Mouse (Mus musculus) midbrain, postnatal 0 days (tissue): ENCODE measurements around the gene Ap3d1. TPM values are rescaled to one million over a fixed set of nuclear protein-coding genes. Genes with fewer than 3 reads are reported as not detected.
A peak's percentile ranks its signal among the peaks of the same experiment; 100 is the strongest.

Experiments used
- ATAC-seq: fragments of 200-750 bp; cut with Nextera tagmentation; 2 replicates; pipeline ENCODE4 v1.8.0; 2017; ENCODE audit warnings: moderate number of reproducible peaks, mild to moderate bottlenecking, moderate TSS enrichment, moderate library complexity; ENCODE audit not compliant: low FRiP score
- DNase-seq: peaks from one replicate; pipeline ENCODE4 v3.0.0-alpha.2; 2015; ENCODE audit warnings: low spot score
- H3K27ac ChIP-seq: fragments of 300-500 bp; sonication (generic); 2 replicates; pipeline ENCODE4 v1.5.1; 2014; ENCODE audit warnings: low read depth, mild to moderate bottlenecking, low read length, mixed read lengths
- H3K27me3 ChIP-seq: fragments of 300-500 bp; sonication (generic); 2 replicates; pipeline ENCODE4 v1.6.1; 2014; ENCODE audit warnings: low read length, control low read depth, mixed read lengths; ENCODE audit not compliant: insufficient read depth
- H3K36me3 ChIP-seq: fragments of 300-500 bp; sonication (generic); 2 replicates; pipeline ENCODE4 v1.6.1; 2014; ENCODE audit warnings: low read length, control low read depth, mixed read lengths; ENCODE audit not compliant: insufficient read depth
- H3K4me1 ChIP-seq: fragments of 300-500 bp; sonication (generic); 2 replicates; pipeline ENCODE4 v1.6.1; 2014; ENCODE audit warnings: mild to moderate bottlenecking, control low read depth, antibody characterized with exemption, low read length, mixed read lengths; ENCODE audit not compliant: insufficient read depth
- H3K4me2 ChIP-seq: fragments of 300-500 bp; sonication (generic); 2 replicates; pipeline ENCODE4 v1.6.1; 2014; ENCODE audit warnings: low read depth, mild to moderate bottlenecking, low read length, mixed read lengths; ENCODE audit not compliant: poor library complexity, severe bottlenecking
- H3K4me3 ChIP-seq: fragments of 300-500 bp; sonication (generic); 2 replicates; pipeline ENCODE4 v1.5.1; 2014; ENCODE audit warnings: low read depth, mild to moderate bottlenecking, low read length, moderate library complexity
- H3K9ac ChIP-seq: fragments of 300-500 bp; sonication (generic); replicated peaks from 2 replicates; pipeline ENCODE4 v1.6.1; 2014; ENCODE audit warnings: mild to moderate bottlenecking, low read length, moderate library complexity, mixed read lengths; ENCODE audit not compliant: poor library complexity, severe bottlenecking
- H3K9me3 ChIP-seq: fragments of 300-500 bp; sonication (generic); 2 replicates; pipeline ENCODE4 v1.6.1; 2016; ENCODE audit warnings: low read length, control low read depth
- CTCF ChIP-seq: IDR thresholded peaks from 2 replicates; pipeline ENCODE4 v1.5.1; 2016; ENCODE audit warnings: antibody characterized with exemption, mild to moderate bottlenecking
- WGBS: fragments of 180-500 bp; shearing (Covaris S2); extraction: QIAGEN DNeasy Blood & Tissue Kit; methylation state at CpG from one replicate; pipeline ENCODE4 v1.1.7; 2014; 5-methylcytosine and 5-hydroxymethylcytosine counted together
- polyA plus RNA-seq: library from polyadenylated mRNA; unstranded; fragments of >200 nt; fragmentation: Nextera tagmentation; extraction: Ambion mirVana; gene quantifications from 2 replicates; pipeline ENCODE4 v1.2.1, GENCODE M21; 2015
- total RNA-seq: library from RNA; depleted of rRNA; stranded (reverse); fragments of >200 nt; gene quantifications from 2 replicates; pipeline ENCODE4 v1.2.3, GENCODE M21; 2014

Ap3d1 gene
- total and polyA plus RNA-seq, 2 experiments from 2014 or later, result 105 to 183 TPM

GRCm38 (mm10) chr10:80763502-80763901 is 21.4 kb upstream of the Ap3d1 start:
- Histone ChIP-seq H3K36me3 (peaks cover 34% of the 10 kb centered on the region), H3K4me2 (no peak overlapping the region), H3K9ac (no peak overlapping the region), H3K9me3 (no peaks in the 10 kb centered on the region), H3K27me3 (no peaks in the 10 kb centered on the region), H3K4me1 (no peaks in the 10 kb centered on the region), H3K4me3 (no peak overlapping the region), H3K27ac (no peak overlapping the region)
- WGBS, result 98% methylated on average over 2 of the region's 2 CpGs
- ATAC-seq (no peak), DNase-seq (no peak)
- TF ChIP-seq CTCF, result no peak

- Histone ChIP-seq H3K9ac (no peak overlapping the region), H3K4me2 (no peak overlapping the region), H3K4me3 (no peak overlapping the region), H3K27ac (no peak overlapping the region), H3K4me1 (peaks cover 14% of the 10 kb centered on the region), H3K36me3 (peaks cover 19% of the 10 kb centered on the region), H3K9me3 (no peaks in the 10 kb centered on the region), H3K27me3 (no peaks in the 10 kb centered on the region)
- WGBS, result 67% methylated on average over 3 of the region's 3 CpGs
- no peak for DNase-seq
- TF ChIP-seq CTCF, result no peak
- ATAC-seq, result no peak
Measured at GRCm38 (mm10) chr10:80761821-80762220, 19.8 kb upstream of the Ap3d1 start.

- Histone ChIP-seq H3K27ac (no peak overlapping the region), H3K9ac (no peak overlapping the region), H3K36me3 (peaks cover 10% of the 10 kb centered on the region), H3K4me2 (no peak overlapping the region), H3K27me3 (no peaks in the 10 kb centered on the region), H3K4me3 (no peak overlapping the region), H3K9me3 (no peaks in the 10 kb centered on the region), H3K4me1 (peaks cover 22% of the 10 kb centered on the region)
- DNase-seq (no peak), ATAC-seq (no peak)
- WGBS, result 87% methylated on average over 4 of the region's 4 CpGs
- no peak for TF ChIP-seq CTCF
Measured at GRCm38 (mm10) chr10:80760596-80761524, 18.8 kb upstream of the Ap3d1 start.

- Histone ChIP-seq H3K36me3 (no peaks in the 10 kb centered on the region), H3K4me1 (peaks cover 22% of the 10 kb centered on the region), H3K9me3 (no peaks in the 10 kb centered on the region), H3K4me3 (no peak overlapping the region), H3K9ac (no peak overlapping the region), H3K4me2 (no peak overlapping the region), H3K27ac (no peak overlapping the region), H3K27me3 (no peaks in the 10 kb centered on the region)
- ATAC-seq, result no peak
- WGBS, result 82% methylated on average over 7 of the region's 7 CpGs
- TF ChIP-seq CTCF, result no peak
- DNase-seq, result no peak
Measured at GRCm38 (mm10) chr10:80758651-80759050, 16.6 kb upstream of the Ap3d1 start.

GRCm38 (mm10) chr10:80757717-80758116 is 15.7 kb upstream of the Ap3d1 start:
- no peak overlapping the region for H3K4me3 ChIP-seq
- WGBS, result 33% methylated on average over 5 of the region's 5 CpGs
- peaks cover 22% of the 10 kb centered on the region for H3K4me1 ChIP-seq
- H3K27ac ChIP-seq, result peak overlapping the region; percentile 26; the same call in 1 of the 2 replicates
- peak; percentile 76 for TF ChIP-seq CTCF
- no peak overlapping the region; the same call in 1 of the 2 replicates for H3K4me2 ChIP-seq
- H3K9me3 ChIP-seq, result no peaks in the 10 kb centered on the region
- no peak overlapping the region for H3K9ac ChIP-seq
- no peaks in the 10 kb centered on the region for H3K27me3 ChIP-seq
- peak; percentile 26; the same call in 1 of the 2 replicates for ATAC-seq
- no peaks in the 10 kb centered on the region for H3K36me3 ChIP-seq
- peak; percentile 69 for DNase-seq

- Histone ChIP-seq H3K36me3 (no peaks in the 10 kb centered on the region), H3K9me3 (no peaks in the 10 kb centered on the region), H3K27me3 (no peaks in the 10 kb centered on the region), H3K27ac (no peak overlapping the region), H3K9ac (no peak overlapping the region; the same call in 1 of the 2 replicates), H3K4me2 (peak overlapping the region; percentile 94), H3K4me3 (peak overlapping the region; percentile 8; the same call in 1 of the 2 replicates), H3K4me1 (peaks cover 22% of the 10 kb centered on the region)
- DNase-seq (no peak), ATAC-seq (no peak)
- no peak for TF ChIP-seq CTCF
- WGBS, result 58% methylated on average over 4 of the region's 4 CpGs
Measured at GRCm38 (mm10) chr10:80756967-80757366, 14.9 kb upstream of the Ap3d1 start.
